8 mouse cellular contexts compared by ENCODE assay signal in genomic region chr3:115758455-115758912, GRCm38 (mm10). TPM values are rescaled to one million over a fixed set of nuclear protein-coding genes. Genes with fewer than 3 reads are reported as not detected.
DNase-seq lines count a peak whose midpoint lies in the region; ATAC-seq lines count a peak whose summit lies in the region.

No protein-coding gene starts in this region.

- H3K4me1 ChIP-seq in brown adipose tissue, adult 24 weeks (ENCODE audit: control insufficient read depth, insufficient read depth, insufficient read length, low read length), result peaks cover 5% of the 10 kb centered on the region; the same call in 1 of the 2 replicates
- peaks cover 6% of the 10 kb centered on the region for H3K4me1 ChIP-seq in forebrain, embryonic 10.5 days
- no peaks in the 10 kb centered on the region for H3K4me1 ChIP-seq in forebrain, embryonic 13.5 days

- peak overlapping the region; percentile 10; the same call in 1 of the 2 replicates for H3K4me3 ChIP-seq in brown adipose tissue, adult 24 weeks (ENCODE audit: insufficient read depth, low read depth, low read length)
- H3K4me3 ChIP-seq in forebrain, embryonic 10.5 days, result no peak overlapping the region
- H3K4me3 ChIP-seq in forebrain, embryonic 13.5 days, result no peak overlapping the region

- WGBS in forebrain, embryonic 10.5 days, result 24% methylated on average over 9 of the region's 9 CpGs
- 33% methylated on average over 9 of the region's 9 CpGs for WGBS in forebrain, embryonic 13.5 days

- H3K9ac ChIP-seq in forebrain, embryonic 13.5 days, result no peak overlapping the region

- peak overlapping the region; percentile 78 for H3K27ac ChIP-seq in brown adipose tissue, adult 24 weeks (replicated peaks; ENCODE audit: low read depth, low read length)
- H3K27ac ChIP-seq in forebrain, embryonic 10.5 days, result no peak overlapping the region
- no peak overlapping the region for H3K27ac ChIP-seq in forebrain, embryonic 13.5 days

- no peaks in the 10 kb centered on the region for H3K27me3 ChIP-seq in forebrain, embryonic 10.5 days (ENCODE audit: poor library complexity, severe bottlenecking)
- H3K27me3 ChIP-seq in forebrain, embryonic 13.5 days, result no peaks in the 10 kb centered on the region

- H3K36me3 ChIP-seq in forebrain, embryonic 10.5 days (replicated peaks), result no peaks in the 10 kb centered on the region
- no peaks in the 10 kb centered on the region for H3K36me3 ChIP-seq in forebrain, embryonic 13.5 days (ENCODE audit: poor library complexity, severe bottlenecking)

- H3K4me2 ChIP-seq in forebrain, embryonic 13.5 days, result no peak overlapping the region

- no peaks in the 10 kb centered on the region for H3K9me3 ChIP-seq in forebrain, embryonic 10.5 days
- H3K9me3 ChIP-seq in forebrain, embryonic 13.5 days (replicated peaks), result no peaks in the 10 kb centered on the region

- ATAC-seq in forebrain, embryonic 13.5 days, result no peak

- peak; percentile 23 for DNase-seq in ovary, postnatal 36 days (ENCODE audit: low spot score)
- DNase-seq in ovary, postnatal 10 days (ENCODE audit: low spot score), result no peak
- peak; percentile 90 for DNase-seq in induced T-regulatory cell, adult 2 months (ENCODE audit: low read depth)
- DNase-seq in lung, postnatal 4 days, result peak; percentile 23 to 30
- DNase-seq in right cerebral cortex, postnatal 36 days (ENCODE audit: low spot score in 2 of 2), result no peak
- no peak for DNase-seq in forebrain, embryonic 10.5 days (ENCODE audit: extremely low spot score, low spot score)

RNA-seq across cellular contexts. Expression of gene S1pr1, which starts 43.6 kb away (rescaled TPM):
- polyA plus RNA-seq in brown adipose tissue, adult 24 weeks (2012; ENCODE audit: insufficient read depth, insufficient read length, missing spikeins), result 23.1 and 29.4 TPM in 2 replicates
- polyA plus RNA-seq in forebrain, embryonic 10.5 days (2016; fragmentation: Nextera tagmentation; extraction: Ambion mirVana), result 25.4 and 27.2 TPM in 2 replicates
- 28.0 and 29.7 TPM in 2 replicates for polyA plus RNA-seq in forebrain, embryonic 13.5 days (2015; fragmentation: Nextera tagmentation; extraction: Ambion mirVana)

Comparison
In these comparisons a context has a peak if more than half of its experiments do, and no peak if none do; other contexts are left out.
1. DNase-seq: peak in ovary, postnatal 36 days (single experiment), induced T-regulatory cell, adult 2 months (single experiment) and lung, postnatal 4 days (2 of 2); none in ovary, postnatal 10 days (single experiment), right cerebral cortex, postnatal 36 days (0 of 2) and forebrain, embryonic 10.5 days (single experiment).